Mouse (Mus musculus): Measurements from ENCODE around the gene Ndufv1.

- no peak for TF ChIP-seq CTCF (IDR thresholded peaks at IDR 0.05; ENCODE audit: low read depth, low read length)
- TF ChIP-seq POLR2A (IDR thresholded peaks at IDR 0.05; ENCODE audit: borderline replicate concordance, low read depth, low read length): no peak
Measured at GRCm38 (mm10) chr19:3960211-3960610, 52.4 kb downstream of the Ndufv1 start.

All from bone marrow macrophage, adult 2 months (primary cell).